Mouse (Mus musculus) kidney, embryonic 15.5 days (tissue): Measurements from ENCODE around the gene Pja2. TPM values are rescaled to one million over a fixed set of nuclear protein-coding genes. Genes with fewer than 3 reads are reported as not detected.

Source experiments
- microRNA-seq: library from miRNA; unstranded; fragments of <30 nt; microRNA quantifications from one replicate; pipeline ENCODE4, GENCODE M21; 2016
- polyA plus RNA-seq: library from polyadenylated mRNA; unstranded; fragments of >200 nt; fragmentation: Nextera tagmentation; extraction: Ambion mirVana; gene quantifications from 2 replicates; pipeline ENCODE4 v1.2.1, GENCODE M21; 2015

Pja2 gene
- polyA plus RNA-seq, 1 experiment from 2014 or later, result 65.1 TPM

Small RNA genes lying within 50 kb of the gene (microRNA-seq; reads per million reads assigned to microRNA genes)
- gene Gm24194, result not detected
